Mouse (Mus musculus) heart, postnatal 0 days (tissue): ENCODE results near the gene Ccdc38.

Experiments used
- CTCF ChIP-seq: IDR thresholded peaks from 2 replicates; pipeline ENCODE4 v1.5.1; 2016; ENCODE audit warnings: antibody characterized with exemption, control low read depth, low read depth
- EP300 ChIP-seq: IDR thresholded peaks from 2 replicates; pipeline ENCODE4 v1.6.1; 2016; ENCODE audit warnings: antibody characterized with exemption, low read depth

DNA sequence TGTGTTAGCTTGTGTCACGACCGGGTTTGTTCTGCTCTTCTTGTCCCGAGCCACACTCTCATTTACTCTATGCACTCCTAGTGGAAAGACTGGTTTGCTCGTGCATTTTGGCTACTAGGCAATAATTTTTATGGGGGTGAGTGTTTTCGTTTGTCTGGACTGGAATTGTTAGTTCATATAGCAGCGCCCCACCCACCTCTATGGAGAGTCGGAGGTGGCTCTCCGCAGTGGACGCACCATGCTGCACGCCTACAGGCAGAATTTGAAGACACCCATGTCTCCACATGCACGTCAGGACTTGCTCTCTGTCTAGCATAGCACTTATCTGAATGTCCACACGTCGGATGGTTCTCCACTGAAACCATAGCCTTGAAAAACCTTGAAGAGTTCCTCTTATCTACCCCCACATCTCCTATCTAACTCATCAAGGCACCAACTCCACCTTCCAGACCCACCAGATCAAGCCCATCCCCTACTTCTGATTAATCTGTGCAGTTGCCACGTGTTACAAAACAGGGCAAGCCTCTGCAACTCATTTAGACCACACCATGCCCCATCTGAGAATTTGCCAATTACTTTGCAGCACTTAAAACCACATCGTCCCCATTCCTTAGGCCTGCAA, 30.8 kb upstream of the Ccdc38 start:
- TF ChIP-seq CTCF, result no peak
- TF ChIP-seq EP300, result no peak
